Mouse (Mus musculus) heart, embryonic 14.5 days (tissue): Measurements from ENCODE around the gene Gnai2. TPM values are rescaled to one million over a fixed set of nuclear protein-coding genes. Genes with fewer than 3 reads are reported as not detected.
A peak's percentile ranks its signal among the peaks of the same experiment; 100 is the strongest.

Experiments used
- ATAC-seq: fragments of 200-750 bp; cut with Nextera tagmentation; 2 replicates; pipeline ENCODE4 v1.8.0; 2017; ENCODE audit warnings: low read depth, moderate TSS enrichment; ENCODE audit not compliant: insufficient number of reproducible peaks, insufficient read depth, low FRiP score
- H3K27ac ChIP-seq, 2 experiments: fragments of 200-500 bp in 1 of 2; fragments of 300-500 bp in 1 of 2; sonication (generic) in 1 of 2; replicated peaks in 1 of 2; 2 replicates each; pipeline ENCODE4 v1.5.1; 2012 to 2014; ENCODE audit warnings: low read depth in 2 of 2, low read length in 2 of 2, control low read depth in 1 of 2, mild to moderate bottlenecking in 1 of 2, mixed read lengths in 1 of 2; ENCODE audit not compliant: control insufficient read depth in 1 of 2, insufficient read depth in 1 of 2
- H3K27me3 ChIP-seq: fragments of 300-500 bp; sonication (generic); 2 replicates; pipeline ENCODE4 v1.6.1; 2014; ENCODE audit warnings: mild to moderate bottlenecking, low read length, control low read depth; ENCODE audit not compliant: control insufficient read depth, insufficient read depth
- H3K36me3 ChIP-seq: fragments of 300-500 bp; sonication (generic); 2 replicates; pipeline ENCODE4 v1.6.1; 2014; ENCODE audit warnings: mild to moderate bottlenecking, control low read depth, low read length, mixed read lengths; ENCODE audit not compliant: control insufficient read depth, insufficient read depth
- H3K4me1 ChIP-seq, 2 experiments: fragments of 200-500 bp in 1 of 2; fragments of 300-500 bp in 1 of 2; sonication (generic) in 1 of 2; 2 replicates each; pipeline ENCODE4 v1.6.1; 2012 to 2014; ENCODE audit warnings: low read length in 2 of 2, control low read depth in 1 of 2, mixed read lengths in 1 of 2; ENCODE audit not compliant: control insufficient read depth in 2 of 2, insufficient read depth in 2 of 2
- H3K4me2 ChIP-seq: fragments of 300-500 bp; sonication (generic); 2 replicates; pipeline ENCODE4 v1.6.1; 2014; ENCODE audit warnings: mild to moderate bottlenecking, low read length
- H3K4me3 ChIP-seq, 2 experiments: fragments of 200-500 bp in 1 of 2; fragments of 300-500 bp in 1 of 2; sonication (generic) in 1 of 2; 2 replicates each; pipeline ENCODE4 v1.5.1; 2012 to 2014; ENCODE audit warnings: low read length in 2 of 2, mild to moderate bottlenecking in 2 of 2, control low read depth in 1 of 2, low read depth in 1 of 2, moderate library complexity in 1 of 2; ENCODE audit not compliant: control insufficient read depth in 1 of 2, insufficient read depth in 1 of 2
- H3K9ac ChIP-seq: fragments of 300-500 bp; sonication (generic); 2 replicates; pipeline ENCODE4 v1.6.1; 2014; ENCODE audit warnings: mild to moderate bottlenecking, low read length
- H3K9me3 ChIP-seq: fragments of 300-500 bp; sonication (generic); 2 replicates; pipeline ENCODE4 v1.6.1; 2016; ENCODE audit warnings: low read length, control low read depth; ENCODE audit not compliant: control insufficient read depth
- WGBS: fragments of 180-500 bp; shearing (Covaris S2); extraction: QIAGEN DNeasy Blood & Tissue Kit; methylation state at CpG from one replicate; pipeline ENCODE4 v1.1.7; 2014; 5-methylcytosine and 5-hydroxymethylcytosine counted together
- polyA plus RNA-seq: library from polyadenylated mRNA; unstranded; fragments of >200 nt; fragmentation: Nextera tagmentation; extraction: Ambion mirVana; gene quantifications from 2 replicates; pipeline ENCODE4 v1.2.1, GENCODE M21; 2014

The Gnai2 gene
- polyA plus RNA-seq, 1 experiment from 2014 or later = 410 TPM

DNA sequence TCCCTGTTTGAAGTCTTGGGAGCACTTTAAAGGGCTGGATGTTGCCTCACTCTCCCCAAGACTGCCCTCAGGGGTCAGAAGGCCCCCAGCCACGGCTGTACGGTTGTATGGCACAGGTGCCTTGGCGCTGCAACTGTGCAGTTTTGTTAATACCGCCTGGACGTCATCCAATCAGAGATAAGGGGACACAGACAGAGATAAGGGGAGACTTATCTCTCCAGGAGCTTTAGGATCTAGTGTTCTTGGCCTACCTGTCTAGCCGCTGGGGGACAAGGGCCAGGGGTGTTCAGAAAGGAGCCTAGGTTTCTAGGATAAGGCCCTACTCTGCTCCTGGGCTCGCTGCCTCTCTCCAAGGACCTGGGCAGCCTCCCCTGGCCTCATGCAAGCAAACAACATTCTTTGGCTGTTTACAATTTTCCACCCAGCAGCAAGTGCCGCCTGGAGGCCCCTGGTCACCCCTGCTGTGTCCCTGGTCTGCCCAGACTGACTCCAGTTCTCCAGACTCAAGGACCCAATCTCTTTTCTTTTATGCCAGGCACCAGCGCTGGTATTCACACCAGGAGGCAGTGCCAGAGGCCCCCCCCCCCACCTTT, 27.4 kb downstream of the Gnai2 start:
- H3K27ac ChIP-seq = peak overlapping the region; percentile 56 to 83; a peak in 3 of 4 replicates
- no peak for ATAC-seq
- H3K27me3 ChIP-seq = no peaks in the 10 kb centered on the region
- peak overlapping the region; percentile 70 for H3K9ac ChIP-seq
- no peaks in the 10 kb centered on the region for H3K9me3 ChIP-seq
- 0 out of 4 replicates have a peak overlapping the region, but pooled peaks of 1 of the 2 experiments have one; percentile 9 for H3K4me3 ChIP-seq
- WGBS = 17% methylated on average over 9 of the region's 9 CpGs
- peak overlapping the region; percentile 61 for H3K4me2 ChIP-seq
- H3K4me1 ChIP-seq = peaks cover 52 to 75% of the 10 kb centered on the region in 2 experiments
- no peaks in the 10 kb centered on the region for H3K36me3 ChIP-seq

- Histone ChIP-seq H3K4me3 (peak overlapping the region; percentile 36 to 37), H3K27me3 (no peaks in the 10 kb centered on the region), H3K27ac (peak overlapping the region; percentile 20 to 83; a peak in 3 of 4 replicates), H3K9me3 (no peaks in the 10 kb centered on the region), H3K9ac (peak overlapping the region; percentile 70), H3K36me3 (no peaks in the 10 kb centered on the region), H3K4me1 (peaks cover 54 to 76% of the 10 kb centered on the region in 2 experiments), H3K4me2 (peak overlapping the region; percentile 61)
- 84% methylated on average over 2 of the region's 2 CpGs for WGBS
- ATAC-seq = no peak
Measured at GRCm38 (mm10) chr9:107607036-107607435, 28.1 kb downstream of the Gnai2 start.

GRCm38 (mm10) chr9:107606591-107606990, 28.6 kb downstream of the Gnai2 start:
- 16% methylated on average over 9 of the region's 9 CpGs for WGBS
- H3K4me2 ChIP-seq = peak overlapping the region; percentile 61
- H3K36me3 ChIP-seq = no peaks in the 10 kb centered on the region
- no peaks in the 10 kb centered on the region for H3K27me3 ChIP-seq
- peak overlapping the region; percentile 20 to 83; a peak in 3 of 4 replicates for H3K27ac ChIP-seq
- H3K4me3 ChIP-seq = peak overlapping the region; percentile 36 to 37
- H3K9ac ChIP-seq = peak overlapping the region; percentile 70
- peaks cover 49 to 72% of the 10 kb centered on the region in 2 experiments for H3K4me1 ChIP-seq
- H3K9me3 ChIP-seq = no peaks in the 10 kb centered on the region
- no peak for ATAC-seq

DNA sequence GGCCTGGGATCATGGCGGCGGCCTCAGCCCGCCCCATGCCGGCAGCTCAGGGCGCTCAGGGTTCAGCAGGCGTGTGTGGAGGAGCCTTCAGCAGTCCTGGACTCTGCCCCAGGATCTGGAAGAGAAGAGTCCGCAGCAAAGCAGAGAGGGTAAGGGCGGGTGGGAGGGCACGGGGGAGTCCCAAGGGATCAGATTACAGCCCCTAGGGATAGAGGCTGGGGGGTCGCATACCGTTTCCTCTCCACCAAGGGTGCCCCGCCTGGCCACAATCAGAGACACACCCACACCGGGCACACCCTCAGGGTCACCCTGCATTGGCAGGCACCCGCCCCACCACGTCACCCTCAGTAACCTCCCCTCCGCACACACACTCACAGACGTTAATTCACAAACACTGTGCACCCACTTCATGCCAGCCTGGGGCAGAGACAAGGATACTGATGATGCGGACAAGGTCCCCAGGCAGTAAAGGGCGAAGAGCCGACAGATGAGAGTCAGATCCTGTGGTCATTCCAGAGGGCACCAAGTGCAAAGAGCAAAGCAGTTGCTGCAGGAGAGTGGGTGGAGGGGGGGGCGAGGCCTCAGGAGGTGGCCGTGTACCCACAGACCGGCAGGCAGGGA, 30.0 kb downstream of the Gnai2 start:
- Histone ChIP-seq H3K9me3 (no peaks in the 10 kb centered on the region), H3K4me3 (no peak overlapping the region; a peak in 1 of 4 replicates), H3K36me3 (no peaks in the 10 kb centered on the region), H3K4me2 (peak overlapping the region; percentile 50), H3K4me1 (peaks cover 40 to 63% of the 10 kb centered on the region in 2 experiments), H3K27ac (peak overlapping the region in 1 of 2 experiments; percentile 37; a peak in 1 of 4 replicates), H3K27me3 (0 out of 2 replicates have a peak, but pooled peaks cover 3% of the 10 kb centered on the region), H3K9ac (peak overlapping the region; percentile 63)
- 40% methylated on average over 23 of the region's 23 CpGs for WGBS
- ATAC-seq = no peak

DNA sequence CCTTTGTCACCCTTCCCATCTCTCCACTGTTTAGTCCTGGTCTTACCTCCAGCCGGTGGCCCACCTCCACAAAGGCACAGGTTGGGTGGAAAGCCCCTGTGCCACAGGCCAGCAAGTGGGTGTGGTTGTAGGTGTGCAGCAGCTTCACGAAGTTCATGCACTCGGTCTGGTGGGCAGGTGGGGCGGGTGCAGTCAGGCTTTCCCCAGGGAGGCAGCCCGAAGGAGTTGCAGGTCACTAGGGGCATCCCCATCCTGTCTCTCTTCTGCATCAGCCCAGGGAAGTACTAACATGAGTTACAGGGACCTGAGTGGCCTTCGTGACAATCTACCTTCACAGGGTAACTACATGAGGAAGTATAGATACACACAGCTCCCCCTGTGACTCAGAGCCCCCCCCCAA, 31.9 kb downstream of the Gnai2 start:
- Histone ChIP-seq H3K9me3 (no peaks in the 10 kb centered on the region), H3K4me2 (no peak overlapping the region), H3K9ac (no peak overlapping the region), H3K36me3 (no peaks in the 10 kb centered on the region), H3K4me3 (no peak overlapping the region), H3K4me1 (peaks cover 28 to 44% of the 10 kb centered on the region in 2 experiments), H3K27ac (no peak overlapping the region), H3K27me3 (0 out of 2 replicates have a peak, but pooled peaks cover 3% of the 10 kb centered on the region)
- ATAC-seq = no peak
- WGBS = 74% methylated on average over 6 of the region's 6 CpGs

- Histone ChIP-seq H3K27ac (peak overlapping the region in 1 of 2 experiments; percentile 24; a peak in 2 of 4 replicates), H3K4me2 (peak overlapping the region; percentile 27; the same call in 1 of the 2 replicates)
Measured at GRCm38 (mm10) chr9:107602068-107602648, 33.0 kb downstream of the Gnai2 start.

GRCm38 (mm10) chr9:107601275-107601674, 33.9 kb downstream of the Gnai2 start:
- no peaks in the 10 kb centered on the region for H3K9me3 ChIP-seq
- no peak overlapping the region for H3K4me3 ChIP-seq
- no peak overlapping the region for H3K4me2 ChIP-seq
- no peaks in the 10 kb centered on the region for H3K36me3 ChIP-seq
- peaks cover 21 to 36% of the 10 kb centered on the region in 2 experiments for H3K4me1 ChIP-seq
- H3K9ac ChIP-seq = no peak overlapping the region
- WGBS = 84% methylated on average over 11 of the region's 11 CpGs
- H3K27ac ChIP-seq = no peak overlapping the region
- ATAC-seq = no peak
- 0 out of 2 replicates have a peak, but pooled peaks cover 3% of the 10 kb centered on the region for H3K27me3 ChIP-seq

More at GRCm38 (mm10) chr9:107602068-107602648, 33.0 kb downstream of the Gnai2 start:
- 2% methylated on average over 10 of the region's 10 CpGs for WGBS
- no peak for ATAC-seq
- peaks cover 23 to 40% of the 10 kb centered on the region in 2 experiments for H3K4me1 ChIP-seq
- H3K27me3 ChIP-seq = 0 out of 2 replicates have a peak, but pooled peaks cover 3% of the 10 kb centered on the region
- H3K36me3 ChIP-seq = no peaks in the 10 kb centered on the region
- peak overlapping the region; percentile 58 for H3K9ac ChIP-seq
- no peaks in the 10 kb centered on the region for H3K9me3 ChIP-seq
- H3K4me3 ChIP-seq = no peak overlapping the region
